Mouse (Mus musculus): Measurements from ENCODE around the gene Pde11a.

Pde11a gene

GRCm38 (mm10) chr2:76338215-76339156, at the start of gene Pde11a:
Gene Pde11a, minus strand, starts transcription at chr2:76338774.
- peak; percentile 5 for DNase-seq (ENCODE audit: low read depth, low spot score)

DNA sequence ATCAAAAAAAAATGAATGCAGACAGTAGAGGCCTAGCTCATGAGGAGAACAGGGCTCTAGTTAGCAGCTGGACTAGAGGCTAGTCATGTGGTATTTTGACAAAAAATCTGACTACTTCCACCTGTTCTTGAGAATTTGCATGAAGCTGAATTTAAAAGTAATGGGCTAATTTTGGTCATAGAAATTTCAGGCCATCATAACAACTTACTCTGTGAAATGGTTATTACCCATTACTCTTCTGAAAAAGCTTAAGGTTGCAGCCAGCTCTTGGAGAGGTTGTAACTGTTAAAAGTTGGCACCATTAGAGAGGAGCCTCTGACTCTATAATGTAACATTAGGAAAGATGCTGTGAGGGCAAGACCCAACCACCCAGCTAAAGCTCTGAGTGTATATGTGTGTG, 48.0 kb upstream of the Pde11a start:
- DNase-seq (ENCODE audit: low read depth, low spot score): no peak

GRCm38 (mm10) chr2:76378646-76379045, 40.1 kb upstream of the Pde11a start:
- DNase-seq (ENCODE audit: low read depth, low spot score): no peak

- DNase-seq (ENCODE audit: low read depth, low spot score): no peak
These were observed 36.1 kb upstream of the Pde11a start for GRCm38 (mm10) chr2:76374544-76375206.

DNA sequence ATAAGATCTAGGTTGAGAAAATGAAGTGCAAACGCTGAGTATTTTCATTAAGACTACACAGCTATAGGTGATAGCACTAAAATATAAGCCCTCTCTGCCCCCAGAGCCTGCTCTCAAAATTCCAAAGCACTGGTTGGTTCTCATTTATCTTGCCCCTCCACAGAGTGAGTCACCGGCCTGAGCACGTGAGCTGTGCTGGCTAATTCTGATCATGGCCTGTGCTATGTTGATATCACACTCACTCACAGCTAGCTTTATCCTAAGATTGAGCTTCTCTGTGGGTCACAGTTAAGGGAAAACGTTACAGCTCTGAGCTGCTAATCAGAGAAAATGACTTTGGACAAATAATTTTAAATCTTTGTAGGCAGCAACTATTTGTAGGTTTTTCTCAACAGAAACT, 33.7 kb upstream of the Pde11a start:
- no peak for DNase-seq (ENCODE audit: low read depth, low spot score)

DNA sequence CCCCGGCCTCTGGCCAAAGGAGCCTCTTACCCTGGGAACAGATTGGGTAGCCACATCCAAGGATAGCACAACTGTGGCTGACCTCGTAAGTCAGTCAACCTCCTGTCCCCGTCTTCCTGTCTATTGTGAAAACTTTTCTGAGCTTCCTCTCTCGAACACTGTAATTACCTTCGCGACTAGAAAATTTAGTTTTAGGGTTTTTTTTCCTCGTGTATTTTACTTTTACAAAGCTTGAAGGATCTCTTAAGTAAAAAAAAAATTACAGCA, 32.0 kb upstream of the Pde11a start:
- DNase-seq (ENCODE audit: low read depth, low spot score): no peak

DNA sequence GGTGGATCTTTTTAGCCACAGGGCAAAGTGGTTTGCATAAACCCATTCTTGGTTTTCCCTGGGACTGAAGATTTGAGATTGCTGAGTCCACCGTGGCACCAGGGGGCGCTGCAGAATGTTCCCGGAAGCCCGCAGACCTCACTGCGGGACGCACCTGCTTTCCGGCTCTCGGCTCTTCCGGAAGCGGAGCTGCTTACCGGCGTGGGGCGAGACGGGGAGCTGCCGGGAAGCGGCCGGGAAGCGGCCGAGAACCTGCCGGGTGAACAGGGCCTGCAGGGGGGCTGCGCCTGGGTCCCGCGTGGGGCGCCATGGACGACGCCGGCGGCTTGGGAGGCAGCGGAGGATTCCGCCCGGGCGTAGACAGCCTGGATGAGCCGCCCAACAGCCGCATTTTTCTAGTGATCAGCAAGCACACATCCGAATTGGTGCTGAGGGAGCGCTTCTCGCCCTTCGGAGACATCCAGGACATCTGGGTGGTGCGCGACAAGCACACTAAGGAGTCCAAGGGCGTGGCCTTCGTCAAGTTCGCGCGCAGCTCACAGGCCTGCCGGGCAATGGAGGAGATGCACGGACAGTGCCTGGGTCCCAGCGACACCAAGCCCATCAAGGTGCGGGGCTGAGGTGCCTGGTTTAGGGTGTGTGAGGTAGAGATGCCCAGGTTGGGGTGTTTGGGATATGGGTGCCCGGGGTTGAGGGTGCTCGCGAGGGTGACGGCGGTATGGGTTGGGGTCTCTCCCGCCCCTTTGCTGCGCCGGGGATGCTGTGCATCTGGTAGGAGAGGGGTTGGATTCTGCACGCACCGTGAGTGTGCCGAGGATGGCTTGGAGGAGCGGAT, 31.5 kb upstream of the Pde11a start, which contains the start of gene Rbm45:
Rbm45 (plus strand) TSS at position 164 of the 835 bp plus-strand sequence.
- peak; percentile 90 for DNase-seq (ENCODE audit: low read depth, low spot score)

- DNase-seq (ENCODE audit: low read depth, low spot score): peak; percentile 7
These were observed 30.5 kb upstream of the Pde11a start for GRCm38 (mm10) chr2:76368861-76369660.

DNA sequence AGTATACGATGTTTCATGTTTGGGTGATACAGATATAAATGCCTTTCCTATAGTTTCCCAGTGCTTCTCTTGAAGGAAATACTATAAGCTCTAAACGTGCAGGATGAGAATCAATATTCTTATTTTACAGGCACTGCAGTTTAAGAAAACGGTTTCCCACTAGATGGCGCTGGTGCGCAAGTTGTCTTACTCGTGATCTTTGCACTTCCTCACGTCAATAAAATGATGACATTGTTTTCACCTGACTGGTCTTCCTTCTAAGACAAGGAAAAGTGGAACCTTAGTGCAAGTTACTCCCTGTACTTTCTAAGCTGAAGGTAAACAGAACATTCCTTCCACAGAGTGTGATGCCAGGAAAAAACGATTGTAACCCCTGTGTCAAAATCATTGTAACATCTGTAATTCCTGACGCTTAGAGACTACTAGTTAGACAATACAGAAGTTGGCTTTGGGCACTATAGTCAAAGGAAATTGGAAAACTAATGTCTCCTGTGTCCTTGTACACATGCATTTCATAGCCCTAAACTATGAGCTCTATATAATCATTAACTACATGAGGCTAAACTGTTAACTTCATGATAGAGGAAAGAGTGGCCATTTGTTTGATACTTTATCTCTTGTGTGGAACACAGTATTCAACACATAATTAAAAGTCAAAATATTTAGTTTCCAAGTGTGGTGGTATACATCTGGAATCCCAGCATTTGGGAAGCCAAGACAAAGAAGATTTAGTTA, 28.8 kb upstream of the Pde11a start:
- DNase-seq (ENCODE audit: low read depth, low spot score): peak; percentile 82

DNA sequence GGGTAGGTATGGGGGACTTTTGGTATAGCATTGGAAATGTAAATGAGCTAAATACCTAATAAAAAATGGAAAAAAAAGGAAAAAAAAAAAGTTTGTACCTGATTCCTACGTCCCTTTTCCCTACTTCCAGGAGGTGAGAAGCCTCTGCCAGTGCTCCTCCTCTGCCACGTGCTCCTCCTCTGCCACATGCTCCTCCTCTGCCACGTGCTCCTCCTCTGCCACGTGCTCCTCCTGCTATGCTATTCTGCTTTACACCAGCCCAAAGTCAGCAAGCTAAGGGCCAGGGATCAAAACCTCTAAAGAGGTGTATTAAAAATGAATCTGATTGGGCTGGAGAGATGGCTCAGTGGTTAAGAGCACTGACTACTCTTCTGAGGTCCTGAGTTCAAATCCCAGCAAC, 27.2 kb upstream of the Pde11a start:
- DNase-seq (ENCODE audit: low read depth, low spot score): no peak

DNA sequence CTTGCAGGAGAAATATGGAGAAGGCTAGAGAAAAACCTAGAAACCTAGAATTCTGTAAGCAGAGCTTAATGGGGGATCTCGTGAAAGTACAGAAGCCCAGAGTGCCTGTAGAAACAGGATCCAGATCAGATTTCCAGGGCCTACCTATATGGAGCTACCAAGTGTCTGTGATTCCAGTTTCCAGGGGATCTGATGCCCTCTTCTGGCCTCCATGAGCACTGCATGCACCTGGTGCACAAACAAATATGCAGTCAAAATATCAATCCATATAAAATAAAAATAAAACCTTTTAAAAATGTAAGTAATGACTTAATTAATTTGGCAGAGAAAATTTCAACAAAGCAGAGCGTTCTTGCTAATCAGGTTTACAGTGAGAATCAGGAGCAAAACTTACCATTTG, 23.5 kb upstream of the Pde11a start:
- DNase-seq (ENCODE audit: low read depth, low spot score): no peak

GRCm38 (mm10) chr2:76360226-76360625, 21.7 kb upstream of the Pde11a start, which contains the start of gene Cyct:
Gene Cyct, minus strand, starts transcription at chr2:76360450.
- no peak for DNase-seq (ENCODE audit: low read depth, low spot score)

- no peak for DNase-seq (ENCODE audit: low read depth, low spot score)
These were observed 9.3 kb upstream of the Pde11a start for GRCm38 (mm10) chr2:76347839-76348238.

- no peak for DNase-seq (ENCODE audit: low read depth, low spot score)
These were observed 3.6 kb upstream of the Pde11a start for GRCm38 (mm10) chr2:76342146-76342545.

GRCm38 (mm10) chr2:76334596-76334995, 4.0 kb downstream of the Pde11a start:
- DNase-seq (ENCODE audit: low read depth, low spot score): no peak

DNA sequence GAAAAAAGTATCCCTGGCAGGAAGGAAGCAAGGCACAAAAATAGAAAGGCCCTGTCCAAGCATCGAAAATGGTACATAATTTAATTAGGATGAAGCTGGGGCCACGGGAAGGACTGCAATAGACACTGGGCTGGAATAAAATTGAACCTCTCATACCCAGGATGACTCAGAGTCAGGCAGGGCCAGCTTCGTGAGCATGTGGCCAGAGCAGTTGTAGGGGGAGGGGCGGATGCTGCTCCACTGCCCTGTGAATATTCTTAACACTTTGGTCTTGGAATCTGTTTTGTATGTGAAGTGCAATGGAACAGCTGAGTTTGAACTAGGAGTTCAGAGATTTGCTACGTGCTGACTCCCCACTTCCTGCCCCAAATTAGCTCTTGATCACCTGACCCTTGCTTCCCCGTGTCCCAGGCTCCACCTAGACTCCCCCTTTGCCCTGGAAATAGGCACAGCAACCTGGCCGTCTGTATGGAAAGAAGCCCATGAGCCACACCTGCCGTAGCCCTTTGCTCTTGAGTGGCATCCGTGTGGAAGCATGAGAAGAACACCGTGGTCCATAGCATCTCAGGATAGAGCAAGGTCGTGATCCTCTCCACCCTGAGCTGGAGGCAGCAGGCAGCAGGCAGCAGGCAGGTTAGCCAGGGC, 6.3 kb downstream of the Pde11a start:
- DNase-seq (ENCODE audit: low read depth, low spot score): no peak

- DNase-seq (ENCODE audit: low read depth, low spot score): no peak
These were observed 8.5 kb downstream of the Pde11a start for GRCm38 (mm10) chr2:76330081-76330480.

GRCm38 (mm10) chr2:76326161-76326560, 12.4 kb downstream of the Pde11a start:
- DNase-seq (ENCODE audit: low read depth, low spot score): no peak

DNA sequence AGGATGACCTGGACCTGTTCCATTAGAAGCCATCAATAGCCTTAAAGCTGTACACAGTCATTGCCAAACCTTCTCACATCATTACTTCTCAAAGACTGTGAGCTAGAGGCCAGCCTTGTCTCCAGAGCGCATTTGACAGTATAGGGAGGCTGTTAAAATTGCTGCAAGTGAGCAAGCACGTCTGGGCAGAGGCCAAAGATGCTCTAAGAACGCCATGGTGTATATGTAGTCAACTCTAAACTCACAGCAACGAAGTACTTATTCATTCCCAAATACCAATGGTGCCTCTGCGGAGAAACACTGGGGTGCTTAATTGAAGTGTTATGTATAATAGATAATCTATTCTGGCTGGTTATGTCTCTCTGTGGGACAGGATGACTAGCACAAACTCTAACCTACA, 14.1 kb downstream of the Pde11a start:
- no peak for DNase-seq (ENCODE audit: low read depth, low spot score)

Data from CD4-positive helper T cell, adult 2 months (primary cell).